Mouse (Mus musculus) heart, embryonic 14.5 days (tissue): ENCODE data around the gene Shisa9. TPM values are rescaled to one million over a fixed set of nuclear protein-coding genes. Genes with fewer than 3 reads are reported as not detected.
A peak's percentile ranks its signal among the peaks of the same experiment; 100 is the strongest.

ENCODE experiments used
- ATAC-seq: fragments of 200-750 bp; cut with Nextera tagmentation; 2 replicates; pipeline ENCODE4 v1.8.0; 2017; ENCODE audit warnings: low read depth, moderate TSS enrichment; ENCODE audit not compliant: insufficient number of reproducible peaks, insufficient read depth, low FRiP score
- H3K27ac ChIP-seq, 2 experiments: fragments of 200-500 bp in 1 of 2; fragments of 300-500 bp in 1 of 2; sonication (generic) in 1 of 2; replicated peaks in 1 of 2; 2 replicates each; pipeline ENCODE4 v1.5.1; 2012 to 2014; ENCODE audit warnings: low read depth in 2 of 2, low read length in 2 of 2, control low read depth in 1 of 2, mild to moderate bottlenecking in 1 of 2, mixed read lengths in 1 of 2; ENCODE audit not compliant: control insufficient read depth in 1 of 2, insufficient read depth in 1 of 2
- H3K27me3 ChIP-seq: fragments of 300-500 bp; sonication (generic); 2 replicates; pipeline ENCODE4 v1.6.1; 2014; ENCODE audit warnings: mild to moderate bottlenecking, low read length, control low read depth; ENCODE audit not compliant: control insufficient read depth, insufficient read depth
- H3K36me3 ChIP-seq: fragments of 300-500 bp; sonication (generic); 2 replicates; pipeline ENCODE4 v1.6.1; 2014; ENCODE audit warnings: mild to moderate bottlenecking, control low read depth, low read length, mixed read lengths; ENCODE audit not compliant: control insufficient read depth, insufficient read depth
- H3K4me1 ChIP-seq, 2 experiments: fragments of 200-500 bp in 1 of 2; fragments of 300-500 bp in 1 of 2; sonication (generic) in 1 of 2; 2 replicates each; pipeline ENCODE4 v1.6.1; 2012 to 2014; ENCODE audit warnings: low read length in 2 of 2, control low read depth in 1 of 2, mixed read lengths in 1 of 2; ENCODE audit not compliant: control insufficient read depth in 2 of 2, insufficient read depth in 2 of 2
- H3K4me2 ChIP-seq: fragments of 300-500 bp; sonication (generic); 2 replicates; pipeline ENCODE4 v1.6.1; 2014; ENCODE audit warnings: mild to moderate bottlenecking, low read length
- H3K4me3 ChIP-seq, 2 experiments: fragments of 200-500 bp in 1 of 2; fragments of 300-500 bp in 1 of 2; sonication (generic) in 1 of 2; 2 replicates each; pipeline ENCODE4 v1.5.1; 2012 to 2014; ENCODE audit warnings: low read length in 2 of 2, mild to moderate bottlenecking in 2 of 2, control low read depth in 1 of 2, low read depth in 1 of 2, moderate library complexity in 1 of 2; ENCODE audit not compliant: control insufficient read depth in 1 of 2, insufficient read depth in 1 of 2
- H3K9ac ChIP-seq: fragments of 300-500 bp; sonication (generic); 2 replicates; pipeline ENCODE4 v1.6.1; 2014; ENCODE audit warnings: mild to moderate bottlenecking, low read length
- H3K9me3 ChIP-seq: fragments of 300-500 bp; sonication (generic); 2 replicates; pipeline ENCODE4 v1.6.1; 2016; ENCODE audit warnings: low read length, control low read depth; ENCODE audit not compliant: control insufficient read depth
- WGBS: fragments of 180-500 bp; shearing (Covaris S2); extraction: QIAGEN DNeasy Blood & Tissue Kit; methylation state at CpG from one replicate; pipeline ENCODE4 v1.1.7; 2014; 5-methylcytosine and 5-hydroxymethylcytosine counted together
- polyA plus RNA-seq: library from polyadenylated mRNA; unstranded; fragments of >200 nt; fragmentation: Nextera tagmentation; extraction: Ambion mirVana; gene quantifications from 2 replicates; pipeline ENCODE4 v1.2.1, GENCODE M21; 2014

Gene Shisa9
- polyA plus RNA-seq, 1 experiment from 2014 or later = 0.88 TPM

DNA sequence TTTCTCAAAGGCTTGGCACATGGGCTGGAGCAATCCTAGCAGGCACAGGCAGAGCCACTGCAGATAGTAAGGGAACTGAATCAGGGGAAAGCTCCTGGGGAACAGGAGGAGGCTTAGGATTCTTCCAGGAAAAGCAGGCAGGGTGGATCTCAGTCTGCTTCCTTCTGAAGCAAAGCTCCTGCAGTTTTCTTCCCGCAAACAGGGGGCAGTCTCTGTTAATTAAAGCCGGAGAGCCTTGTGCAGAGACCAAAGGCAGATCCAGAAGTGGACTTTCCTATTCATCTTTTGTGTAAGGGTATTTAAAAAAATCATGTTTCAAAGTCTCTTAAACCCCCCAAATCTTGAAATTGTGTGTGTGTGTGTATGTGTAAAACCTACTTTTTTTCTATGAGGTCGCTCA lies 3.1 kb upstream of the Shisa9 start:
- Histone ChIP-seq H3K36me3 (no peaks in the 10 kb centered on the region), H3K4me2 (no peak overlapping the region), H3K9ac (no peak overlapping the region), H3K27me3 (peaks cover 59% of the 10 kb centered on the region), H3K4me3 (no peak overlapping the region), H3K4me1 (peaks cover 11 to 19% of the 10 kb centered on the region in 2 experiments; a peak in 3 of 4 replicates), H3K27ac (no peak overlapping the region), H3K9me3 (no peaks in the 10 kb centered on the region)
- 24% methylated on average over 3 of the region's 3 CpGs for WGBS
- no peak for ATAC-seq

GRCm38 (mm10) chr16:11983106-11983615 lies 752 bp upstream of the Shisa9 start:
- no peak overlapping the region; the same call in 1 of the 2 replicates for H3K9ac ChIP-seq
- peaks cover 11 to 19% of the 10 kb centered on the region in 2 experiments; a peak in 3 of 4 replicates for H3K4me1 ChIP-seq
- ATAC-seq = no peak
- H3K36me3 ChIP-seq = no peaks in the 10 kb centered on the region
- H3K27me3 ChIP-seq = peaks cover 83% of the 10 kb centered on the region
- H3K4me2 ChIP-seq = peak overlapping the region; percentile 99
- H3K9me3 ChIP-seq = no peaks in the 10 kb centered on the region
- WGBS = under 1% methylated on average over 25 of the region's 25 CpGs
- H3K27ac ChIP-seq = no peak overlapping the region
- peak overlapping the region; percentile 48 to 56 for H3K4me3 ChIP-seq

DNA sequence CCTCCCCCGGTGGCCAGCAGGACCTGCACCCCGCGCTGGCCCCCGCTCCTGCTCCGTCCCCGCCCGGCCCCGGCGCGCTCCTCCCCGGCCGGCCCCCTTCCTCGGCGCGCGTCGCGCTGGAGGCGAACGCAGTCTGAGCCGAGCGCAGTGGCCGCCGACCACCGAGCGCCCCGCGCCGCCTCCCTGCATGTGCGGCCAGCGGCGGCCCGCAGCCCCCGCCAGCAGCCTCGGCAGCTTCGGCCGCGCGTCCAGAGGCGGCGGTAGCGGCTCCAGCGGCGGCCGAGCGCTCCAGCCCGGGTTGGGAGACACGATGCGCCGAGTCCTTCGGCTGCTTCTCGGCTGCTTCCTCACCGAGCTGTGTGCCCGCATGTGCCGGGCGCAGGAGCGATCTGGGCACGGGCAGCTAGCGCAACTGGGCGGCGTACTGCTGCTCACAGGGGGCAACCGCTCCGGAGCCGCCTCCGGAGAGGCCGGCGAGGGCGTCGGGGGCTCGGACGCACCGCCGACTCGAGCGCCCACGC lies 418 bp downstream of the Shisa9 start:
- peak; percentile 62; the same call in 1 of the 2 replicates for ATAC-seq
- WGBS = under 1% methylated on average over 72 of the region's 76 CpGs
- Histone ChIP-seq H3K9me3 (no peaks in the 10 kb centered on the region), H3K27me3 (peaks cover 88% of the 10 kb centered on the region), H3K4me2 (peak overlapping the region; percentile 99), H3K4me1 (peaks cover 11 to 19% of the 10 kb centered on the region in 2 experiments; a peak in 3 of 4 replicates), H3K36me3 (no peaks in the 10 kb centered on the region), H3K27ac (no peak overlapping the region), H3K4me3 (peak overlapping the region; percentile 48 to 56), H3K9ac (peak overlapping the region; percentile 57)

DNA sequence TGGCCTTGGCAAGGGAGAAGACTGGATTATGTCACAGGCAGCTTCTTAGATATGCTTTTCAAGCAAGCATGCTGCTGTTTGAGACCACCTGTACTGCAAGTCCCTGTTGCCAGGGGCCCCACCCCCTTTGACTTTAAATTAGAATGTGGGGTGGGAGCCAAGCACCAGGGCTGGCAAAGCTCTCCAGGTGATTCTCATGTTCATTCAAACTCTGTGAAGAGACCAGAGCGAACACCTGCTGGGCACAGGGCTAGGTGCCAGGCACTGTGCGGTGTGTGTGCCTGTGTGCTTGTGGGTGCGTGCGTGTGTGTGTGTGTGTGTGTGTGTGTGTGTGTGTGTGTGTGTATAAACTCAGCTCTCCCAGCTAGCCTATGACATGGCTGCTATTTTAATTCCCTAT lies 3.1 kb downstream of the Shisa9 start:
- WGBS = 75% methylated on average over 4 of the region's 4 CpGs
- Histone ChIP-seq H3K9me3 (no peaks in the 10 kb centered on the region), H3K4me2 (no peak overlapping the region), H3K36me3 (no peaks in the 10 kb centered on the region), H3K9ac (no peak overlapping the region), H3K27me3 (peaks cover 67% of the 10 kb centered on the region), H3K27ac (no peak overlapping the region), H3K4me1 (peaks cover 11 to 19% of the 10 kb centered on the region in 2 experiments; a peak in 3 of 4 replicates), H3K4me3 (no peak overlapping the region)
- no peak for ATAC-seq

- WGBS = 59% methylated on average over 2 of the region's 2 CpGs
- H3K36me3 ChIP-seq = no peaks in the 10 kb centered on the region
- no peaks in the 10 kb centered on the region for H3K27me3 ChIP-seq
- no peak overlapping the region for H3K4me3 ChIP-seq
- no peak overlapping the region for H3K4me2 ChIP-seq
- ATAC-seq = no peak
- no peaks in the 10 kb centered on the region for H3K4me1 ChIP-seq
- H3K9ac ChIP-seq = no peak overlapping the region
- H3K9me3 ChIP-seq = no peaks in the 10 kb centered on the region
- H3K27ac ChIP-seq = no peak overlapping the region
These were observed 21.3 kb downstream of the Shisa9 start for GRCm38 (mm10) chr16:12005177-12005576.

DNA sequence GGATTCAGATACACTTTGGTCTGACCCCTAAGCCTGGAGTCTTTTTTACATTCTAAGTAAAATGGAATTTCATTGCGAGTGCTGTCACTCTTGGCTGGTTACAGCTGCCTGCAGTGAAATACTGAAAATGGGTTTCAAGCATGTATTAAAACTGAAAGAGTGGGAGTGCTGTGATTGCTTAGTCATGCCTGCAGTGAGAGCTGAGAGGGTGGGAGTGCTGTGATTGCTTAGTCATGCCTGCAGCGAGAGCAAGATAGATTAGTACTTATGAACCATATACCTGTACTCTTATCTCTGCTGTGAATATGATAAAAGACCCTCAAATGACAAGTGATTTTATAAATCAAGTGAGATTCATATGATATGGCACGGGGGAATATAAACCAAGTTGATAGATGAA lies 26.2 kb downstream of the Shisa9 start:
- no peaks in the 10 kb centered on the region for H3K27me3 ChIP-seq
- ATAC-seq = no peak
- no peaks in the 10 kb centered on the region for H3K4me1 ChIP-seq
- no peak overlapping the region for H3K27ac ChIP-seq
- WGBS = 80% methylated on average over 3 of the region's 3 CpGs
- H3K4me2 ChIP-seq = no peak overlapping the region
- H3K9me3 ChIP-seq = no peaks in the 10 kb centered on the region
- H3K36me3 ChIP-seq = no peaks in the 10 kb centered on the region
- no peak overlapping the region for H3K4me3 ChIP-seq
- no peak overlapping the region for H3K9ac ChIP-seq

DNA sequence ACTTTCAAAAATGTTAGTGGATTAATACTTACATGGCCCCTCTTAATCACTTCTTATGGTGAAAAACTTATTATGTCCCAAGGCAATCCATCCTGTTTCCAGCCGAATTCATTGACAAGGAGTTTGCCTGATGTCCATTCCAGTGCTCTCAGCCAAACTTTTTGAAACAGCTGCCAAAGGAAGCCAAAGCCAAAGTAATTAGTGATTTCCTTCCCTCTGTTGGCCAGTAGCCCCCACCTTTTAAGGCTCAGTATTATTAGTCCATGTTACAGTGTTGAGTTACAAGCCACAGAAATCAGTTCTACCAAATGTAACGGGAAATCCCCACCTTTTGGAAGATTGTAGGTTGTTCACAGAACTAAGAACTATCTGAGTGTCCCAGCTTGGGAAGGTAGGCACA lies 28.8 kb downstream of the Shisa9 start:
- Histone ChIP-seq H3K36me3 (no peaks in the 10 kb centered on the region), H3K27ac (no peak overlapping the region), H3K4me2 (no peak overlapping the region), H3K4me3 (no peak overlapping the region), H3K9me3 (no peaks in the 10 kb centered on the region), H3K4me1 (no peaks in the 10 kb centered on the region), H3K27me3 (no peaks in the 10 kb centered on the region), H3K9ac (no peak overlapping the region)
- no peak for ATAC-seq
- 67% methylated on average over 2 of the region's 2 CpGs for WGBS

DNA sequence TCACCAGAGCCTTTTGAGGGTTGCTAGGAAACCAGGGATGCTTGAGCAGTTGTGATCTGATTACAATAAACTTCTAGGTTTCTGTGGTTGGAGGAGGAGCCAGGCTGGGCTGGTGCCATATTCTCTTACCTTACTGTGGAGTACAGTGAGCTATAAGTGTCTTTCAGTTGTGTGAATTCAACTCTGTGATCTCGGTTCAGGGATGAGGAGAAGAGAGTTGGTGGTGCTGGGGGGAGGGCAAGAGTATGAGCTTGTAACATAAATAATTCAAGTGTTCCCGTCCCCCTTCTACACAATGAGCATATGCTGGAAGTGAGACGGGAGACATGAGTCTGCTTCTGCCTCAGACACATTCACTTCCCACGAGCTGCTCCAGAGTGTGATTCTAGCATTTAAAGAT lies 30.6 kb downstream of the Shisa9 start:
- H3K27ac ChIP-seq = no peak overlapping the region
- ATAC-seq = no peak
- H3K27me3 ChIP-seq = no peaks in the 10 kb centered on the region
- H3K9me3 ChIP-seq = no peaks in the 10 kb centered on the region
- no peak overlapping the region for H3K4me2 ChIP-seq
- no peak overlapping the region for H3K4me3 ChIP-seq
- 70% methylated on average over 4 of the region's 4 CpGs for WGBS
- no peaks in the 10 kb centered on the region for H3K4me1 ChIP-seq
- H3K36me3 ChIP-seq = no peaks in the 10 kb centered on the region
- H3K9ac ChIP-seq = no peak overlapping the region
